ENCODE assay signal across 8 mouse cellular contexts in the genomic region with DNA sequence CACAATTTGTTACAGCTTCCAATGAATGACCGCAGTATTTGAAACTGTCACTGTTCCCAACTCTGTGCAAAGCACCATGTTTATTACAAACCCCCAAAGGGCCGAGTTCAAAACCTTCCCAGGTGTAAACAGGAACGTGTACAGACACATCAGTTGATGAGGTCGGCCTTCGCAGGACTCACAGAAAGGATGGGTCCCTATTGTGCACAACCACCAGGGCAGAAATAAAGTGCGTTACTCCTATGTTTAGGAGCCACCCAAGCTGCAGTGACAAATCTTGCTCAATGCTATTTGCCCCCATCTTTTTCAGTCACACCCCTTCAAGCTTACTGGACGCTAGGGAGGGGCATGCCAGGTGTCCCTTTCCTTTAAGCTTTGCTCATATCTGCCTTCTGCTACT. TPM values are rescaled to one million over a fixed set of nuclear protein-coding genes. Genes with fewer than 3 reads are reported as not detected.
DNase-seq lines count a peak whose midpoint lies in the region; ATAC-seq lines count a peak whose summit lies in the region.

No protein-coding gene starts in this region.

- WGBS in forebrain, embryonic 13.5 days = 31% methylated on average over 7 of the region's 7 CpGs
- WGBS in liver, embryonic 13.5 days (ENCODE audit: insufficient replicate concordance) = 35% methylated on average over 7 of the region's 7 CpGs

- H3K9ac ChIP-seq in forebrain, embryonic 13.5 days = peak overlapping the region; percentile 90
- peak overlapping the region; percentile 94 for H3K9ac ChIP-seq in liver, embryonic 13.5 days

- no peaks in the 10 kb centered on the region for H3K27me3 ChIP-seq in forebrain, embryonic 13.5 days
- no peaks in the 10 kb centered on the region for H3K27me3 ChIP-seq in liver, embryonic 13.5 days

- H3K36me3 ChIP-seq in forebrain, embryonic 13.5 days (ENCODE audit: poor library complexity, severe bottlenecking) = no peaks in the 10 kb centered on the region
- H3K36me3 ChIP-seq in liver, embryonic 13.5 days = no peaks in the 10 kb centered on the region

- H3K4me3 ChIP-seq in forebrain, embryonic 13.5 days = peak overlapping the region; percentile 95
- H3K4me3 ChIP-seq in liver, embryonic 13.5 days (replicated peaks) = peak overlapping the region; percentile 95

- H3K4me2 ChIP-seq in forebrain, embryonic 13.5 days = peak overlapping the region; percentile 93
- peak overlapping the region; percentile 85 for H3K4me2 ChIP-seq in liver, embryonic 13.5 days

- H3K27ac ChIP-seq in forebrain, embryonic 13.5 days = no peak overlapping the region
- no peak overlapping the region for H3K27ac ChIP-seq in liver, embryonic 13.5 days

- H3K9me3 ChIP-seq in forebrain, embryonic 13.5 days (replicated peaks) = no peaks in the 10 kb centered on the region
- no peaks in the 10 kb centered on the region for H3K9me3 ChIP-seq in liver, embryonic 13.5 days (replicated peaks)

- ATAC-seq in CD4-positive, CD25-positive, alpha-beta regulatory T cell, adult 4 months = no peak
- ATAC-seq in forebrain, embryonic 13.5 days = no peak
- no peak for ATAC-seq in liver, embryonic 13.5 days (ENCODE audit: low read depth)

- intact Hi-C loops in left cerebral cortex, postnatal 25 days (cut with DNase I) = no loop called here

- peak; percentile 7 for DNase-seq in CD4-positive, CD25-positive, alpha-beta regulatory T cell, adult 2 months (ENCODE audit: low read depth, low spot score)
- peak; percentile 20 for DNase-seq in 3T3-L1 (ENCODE audit: low read depth, low spot score)
- peak; percentile 11 for DNase-seq in liver, embryonic 13.5 days
- DNase-seq in yolk sac, embryonic 10.5 days (ENCODE audit: low spot score) = peak; percentile 2
- DNase-seq in left cerebral cortex, postnatal 25 days (ENCODE audit: low spot score in 2 of 2) = no peak
- no peak for DNase-seq in thymus, adult 18-20 months

- H3K4me1 ChIP-seq in forebrain, embryonic 13.5 days = peaks cover 15% of the 10 kb centered on the region
- peaks cover 13% of the 10 kb centered on the region for H3K4me1 ChIP-seq in liver, embryonic 13.5 days (replicated peaks)

RNA-seq across cellular contexts. Expression of a gene that starts 1.0 kb away (rescaled TPM):
- 10 to 100 TPM; 24.0 to 26.0 TPM for polyA plus RNA-seq in CD4-positive, CD25-positive, alpha-beta regulatory T cell, adult 4 months (2017; shearing (Covaris generic))
- polyA plus RNA-seq in forebrain, embryonic 13.5 days (2015; fragmentation: Nextera tagmentation; extraction: Ambion mirVana) = 97.8 and 102 TPM in 2 replicates
- 38.3 and 41.3 TPM in 2 replicates for polyA plus RNA-seq in liver, embryonic 13.5 days (2015; fragmentation: Nextera tagmentation; extraction: Ambion mirVana)
- 10 to 100 TPM; 73.2 to 73.7 TPM for total RNA-seq in left cerebral cortex, postnatal 25 days (2021)

RNA-seq across cellular contexts. Expression of a gene that starts 34.7 kb away (rescaled TPM):
- polyA plus RNA-seq in CD4-positive, CD25-positive, alpha-beta regulatory T cell, adult 4 months (2017; shearing (Covaris generic)) = 1 to 10 TPM in 1 of 2 experiments, under 1 TPM in 1; 0.43 to 1.5 TPM
- polyA plus RNA-seq in forebrain, embryonic 13.5 days (2015; fragmentation: Nextera tagmentation; extraction: Ambion mirVana) = 40.4 and 64.9 TPM in 2 replicates
- polyA plus RNA-seq in liver, embryonic 13.5 days (2015; fragmentation: Nextera tagmentation; extraction: Ambion mirVana) = 7.9 and 10.2 TPM in 2 replicates
- 10 to 100 TPM; 11.4 to 23.0 TPM for total RNA-seq in left cerebral cortex, postnatal 25 days (2021)

Comparison
In these comparisons a context has a peak if more than half of its experiments do, and no peak if none do; other contexts are left out.
1. DNase-seq: peak in CD4-positive, CD25-positive, alpha-beta regulatory T cell, adult 2 months (single experiment), 3T3-L1 (single experiment), liver, embryonic 13.5 days (single experiment) and yolk sac, embryonic 10.5 days (single experiment); none in left cerebral cortex, postnatal 25 days (0 of 2) and thymus, adult 18-20 months (0 of 2).